Mouse (Mus musculus) heart, embryonic 13.5 days (tissue): ENCODE data around the gene Cd3eap. TPM values are rescaled to one million over a fixed set of nuclear protein-coding genes. Genes with fewer than 3 reads are reported as not detected.
A peak's percentile ranks its signal among the peaks of the same experiment; 100 is the strongest.

ENCODE experiments used
- ATAC-seq: fragments of 200-750 bp; cut with Nextera tagmentation; 2 replicates; pipeline ENCODE4 v1.8.0; 2017; ENCODE audit warnings: moderate TSS enrichment; ENCODE audit not compliant: insufficient number of reproducible peaks, low FRiP score, low TSS enrichment; ENCODE audit errors: extremely low read depth
- H3K27ac ChIP-seq: fragments of 300-500 bp; sonication (generic); replicated peaks from 2 replicates; pipeline ENCODE4 v1.5.1; 2015; ENCODE audit warnings: moderate library complexity, mild to moderate bottlenecking, inconsistent platforms
- H3K27me3 ChIP-seq: fragments of 300-500 bp; sonication (generic); replicated peaks from 2 replicates; pipeline ENCODE4 v1.6.1; 2015; ENCODE audit warnings: mild to moderate bottlenecking, inconsistent platforms
- H3K36me3 ChIP-seq: fragments of 300-500 bp; sonication (generic); 2 replicates; pipeline ENCODE4 v1.6.1; 2015; ENCODE audit warnings: mild to moderate bottlenecking, inconsistent platforms
- H3K4me1 ChIP-seq: fragments of 300-500 bp; sonication (generic); 2 replicates; pipeline ENCODE4 v1.6.1; 2015; ENCODE audit warnings: inconsistent platforms
- H3K4me2 ChIP-seq: fragments of 300-500 bp; sonication (generic); 2 replicates; pipeline ENCODE4 v1.6.1; 2015; ENCODE audit warnings: inconsistent platforms, mild to moderate bottlenecking, moderate library complexity
- H3K4me3 ChIP-seq: fragments of 300-500 bp; sonication (generic); 2 replicates; pipeline ENCODE4 v1.5.1; 2015; ENCODE audit warnings: moderate library complexity, mild to moderate bottlenecking, inconsistent platforms
- H3K9ac ChIP-seq: fragments of 300-500 bp; sonication (generic); 2 replicates; pipeline ENCODE4 v1.6.1; 2015; ENCODE audit warnings: inconsistent platforms, mild to moderate bottlenecking, moderate library complexity
- H3K9me3 ChIP-seq: fragments of 300-500 bp; sonication (generic); 2 replicates; pipeline ENCODE4 v1.6.1; 2016; ENCODE audit warnings: inconsistent platforms
- WGBS: fragments of 180-500 bp; shearing (Covaris S2); methylation state at CpG from one replicate; pipeline ENCODE4 v1.1.7; 2015; ENCODE audit warnings: mixed read lengths; 5-methylcytosine and 5-hydroxymethylcytosine counted together
- polyA plus RNA-seq: library from polyadenylated mRNA; unstranded; fragments of >200 nt; fragmentation: Nextera tagmentation; extraction: Ambion mirVana; gene quantifications from 2 replicates; pipeline ENCODE4 v1.2.1, GENCODE M21; 2015

Cd3eap gene
- polyA plus RNA-seq, 1 experiment from 2014 or later, result 17.4 TPM

DNA sequence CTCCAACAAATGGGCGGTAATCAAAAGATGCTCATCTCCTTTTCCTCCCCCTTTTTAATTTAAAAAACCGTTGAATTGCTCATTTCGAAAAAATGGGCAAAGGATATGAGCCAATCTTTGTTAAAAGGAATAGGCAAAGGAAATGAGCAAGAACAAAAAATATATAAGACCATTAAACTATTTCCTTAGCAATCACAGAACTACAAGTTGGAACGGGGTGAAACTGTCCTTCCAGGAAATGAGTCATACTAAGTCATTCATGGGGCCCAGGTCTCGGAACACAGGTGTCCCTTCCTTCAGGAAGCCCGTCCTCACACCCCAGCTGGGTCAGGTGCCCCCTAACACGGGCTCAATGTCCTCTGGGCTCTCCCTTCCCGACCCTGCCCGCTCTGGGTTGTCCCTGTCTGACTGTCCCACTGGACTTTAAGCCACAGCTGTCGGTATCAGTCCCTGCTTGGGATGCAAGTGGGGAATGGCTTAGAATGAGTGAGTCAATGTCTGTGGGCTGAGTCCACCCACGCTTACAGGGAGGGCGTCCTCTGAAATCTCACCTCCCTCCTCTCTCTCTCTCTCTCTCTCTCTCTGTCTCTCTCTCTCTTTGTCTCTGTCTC, 14.9 kb downstream of the Cd3eap start, which contains the start of gene Ercc1:
Gene Ercc1 (plus strand): TSS at position 542 of the 611 bp plus-strand sequence.
- ATAC-seq, result no peak
- peak within 1 kb of the TSS; percentile 85 for H3K9ac ChIP-seq
- H3K36me3 ChIP-seq, result peaks cover 26% of the 10 kb centered on the region
- H3K4me3 ChIP-seq, result peak within 1 kb of the TSS; percentile 75
- H3K9me3 ChIP-seq, result no peaks in the 10 kb centered on the region
- peak within 1 kb of the TSS; percentile 86 for H3K4me2 ChIP-seq
- H3K27ac ChIP-seq, result peak within 1 kb of the TSS; percentile 78
- peaks cover 5% of the 10 kb centered on the region; the same call in 1 of the 2 replicates for H3K27me3 ChIP-seq
- WGBS, result 26% methylated on average over 12 of the region's 12 CpGs
- peaks cover 52% of the 10 kb centered on the region for H3K4me1 ChIP-seq

DNA sequence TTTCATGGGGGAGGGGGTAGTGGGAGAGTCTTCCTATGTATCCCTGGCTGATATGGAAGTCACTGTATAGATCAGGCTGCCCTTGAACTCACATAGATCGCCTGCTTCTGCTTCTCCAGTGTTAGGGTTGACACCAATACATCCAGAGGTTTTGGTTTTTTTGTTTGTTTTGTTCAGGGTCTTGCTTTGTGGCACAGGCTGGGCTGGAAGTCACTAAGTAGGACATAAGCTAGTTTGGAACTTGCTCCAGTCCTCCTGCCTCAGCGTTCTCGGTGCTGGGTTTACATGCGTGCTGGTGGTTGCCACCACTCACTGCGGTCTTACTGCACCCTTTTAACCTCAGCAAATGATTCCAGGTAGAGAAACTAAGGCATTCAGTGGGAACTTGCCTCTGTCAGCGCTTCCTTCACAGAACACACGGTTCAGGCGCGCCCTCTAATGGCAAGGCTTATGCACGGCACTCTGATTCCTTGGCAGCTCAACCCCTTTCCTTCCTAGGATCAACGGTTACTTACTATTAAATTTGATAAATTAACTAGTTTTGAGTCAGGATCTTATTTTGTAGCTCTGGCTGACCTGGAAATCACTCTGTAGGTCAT, 16.0 kb downstream of the Cd3eap start:
- Histone ChIP-seq H3K4me3 (peak overlapping the region; percentile 58; the same call in 1 of the 2 replicates), H3K36me3 (peaks cover 16% of the 10 kb centered on the region), H3K9me3 (no peaks in the 10 kb centered on the region), H3K9ac (peak overlapping the region; percentile 34; the same call in 1 of the 2 replicates), H3K27me3 (peaks cover 5% of the 10 kb centered on the region; the same call in 1 of the 2 replicates), H3K27ac (no peak overlapping the region), H3K4me2 (peak overlapping the region; percentile 86), H3K4me1 (peaks cover 59% of the 10 kb centered on the region)
- no peak for ATAC-seq
- 1% methylated on average over 11 of the region's 11 CpGs for WGBS

- under 1% methylated on average over 27 of the region's 27 CpGs for WGBS
- ATAC-seq, result no peak
These were observed 16.7 kb downstream of the Cd3eap start for GRCm38 (mm10) chr7:19342481-19343027.

DNA sequence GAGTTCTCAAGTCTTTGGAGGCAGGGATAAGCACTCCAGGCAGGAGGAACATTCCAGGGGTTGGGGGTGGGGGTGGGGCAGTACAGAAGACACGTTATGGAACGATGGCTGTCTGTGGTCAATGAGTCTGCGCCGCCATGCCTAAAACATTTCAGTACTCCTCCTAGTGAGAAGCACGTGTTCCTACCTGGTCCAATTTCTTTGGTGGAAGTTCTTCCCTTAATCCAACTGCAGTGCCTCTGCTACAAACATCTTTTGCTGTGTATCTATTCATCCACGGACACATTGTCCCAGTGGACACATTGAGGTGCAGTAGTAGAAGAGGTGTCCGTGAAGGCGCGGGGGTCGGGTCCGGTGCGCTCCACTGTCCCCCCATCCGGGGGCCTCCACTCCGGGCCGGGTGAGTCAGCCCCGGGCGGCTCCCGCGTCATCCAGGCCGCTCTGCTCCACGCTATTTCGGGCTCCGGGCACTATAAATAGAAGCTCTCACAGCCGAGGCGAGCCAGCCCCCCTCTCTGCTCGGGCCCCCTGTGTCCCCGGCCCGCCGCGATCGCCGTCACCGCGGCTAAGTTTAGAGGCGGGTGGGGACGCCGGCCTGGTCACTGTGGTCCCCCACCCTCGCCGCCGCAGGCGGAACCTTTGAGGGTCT, 17.4 kb downstream of the Cd3eap start:
- Histone ChIP-seq H3K4me2 (peak overlapping the region; percentile 86), H3K9me3 (no peaks in the 10 kb centered on the region), H3K4me3 (peak overlapping the region; percentile 58), H3K36me3 (peaks cover 3% of the 10 kb centered on the region; the same call in 1 of the 2 replicates), H3K27ac (peak overlapping the region; percentile 98), H3K27me3 (peaks cover 5% of the 10 kb centered on the region; the same call in 1 of the 2 replicates), H3K4me1 (peaks cover 74% of the 10 kb centered on the region), H3K9ac (peak overlapping the region; percentile 79)
- peak; percentile 31 for ATAC-seq
- under 1% methylated on average over 41 of the region's 41 CpGs for WGBS

More at GRCm38 (mm10) chr7:19342481-19343027, 16.7 kb downstream of the Cd3eap start:
- Histone ChIP-seq H3K9me3 (no peaks in the 10 kb centered on the region), H3K4me2 (peak overlapping the region; percentile 86), H3K36me3 (peaks cover 8% of the 10 kb centered on the region), H3K4me3 (peak overlapping the region; percentile 58), H3K9ac (peak overlapping the region; percentile 79), H3K27ac (peak overlapping the region; percentile 98), H3K27me3 (peaks cover 5% of the 10 kb centered on the region; the same call in 1 of the 2 replicates), H3K4me1 (peaks cover 67% of the 10 kb centered on the region)

- no peaks in the 10 kb centered on the region for H3K36me3 ChIP-seq
- peak overlapping the region; percentile 58 for H3K4me3 ChIP-seq
- no peaks in the 10 kb centered on the region for H3K9me3 ChIP-seq
- peaks cover 5% of the 10 kb centered on the region; the same call in 1 of the 2 replicates for H3K27me3 ChIP-seq
- ATAC-seq, result no peak
- H3K27ac ChIP-seq, result peak overlapping the region; percentile 98
- H3K9ac ChIP-seq, result peak overlapping the region; percentile 79
- peaks cover 76% of the 10 kb centered on the region for H3K4me1 ChIP-seq
- peak overlapping the region; percentile 86 for H3K4me2 ChIP-seq
- WGBS, result 15% methylated on average over 10 of the region's 10 CpGs
These were observed 18.0 kb downstream of the Cd3eap start for GRCm38 (mm10) chr7:19341250-19341649.

DNA sequence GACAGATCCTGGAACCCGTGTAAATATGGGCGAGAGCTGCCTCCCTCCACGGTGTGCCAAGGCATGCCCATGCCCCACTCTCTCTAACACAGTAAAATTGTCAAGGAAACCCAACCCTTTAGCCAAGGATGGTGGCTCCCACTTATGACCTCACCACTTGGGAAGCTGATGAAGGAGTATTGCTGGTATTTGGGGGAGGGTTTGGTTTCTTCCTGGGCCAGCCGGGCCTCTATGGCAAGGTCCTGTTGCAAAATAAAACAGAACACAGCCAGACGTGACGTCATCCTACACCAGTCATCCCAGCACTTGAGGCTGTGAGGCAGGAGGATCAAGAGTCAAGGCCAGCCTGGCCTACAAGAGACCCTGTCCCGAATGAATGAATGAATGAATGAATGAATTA, 20.7 kb downstream of the Cd3eap start:
- Histone ChIP-seq H3K9ac (0 out of 2 replicates have a peak overlapping the region, but pooled peaks have one; percentile 28), H3K9me3 (no peaks in the 10 kb centered on the region), H3K27me3 (peaks cover 5% of the 10 kb centered on the region; the same call in 1 of the 2 replicates), H3K36me3 (no peaks in the 10 kb centered on the region), H3K4me1 (peaks cover 76% of the 10 kb centered on the region), H3K27ac (peak overlapping the region; percentile 40), H3K4me3 (no peak overlapping the region), H3K4me2 (no peak overlapping the region)
- ATAC-seq, result no peak
- WGBS, result 55% methylated on average over 7 of the region's 7 CpGs

- ATAC-seq, result no peak
- Histone ChIP-seq H3K27ac (peak overlapping the region; percentile 40), H3K4me1 (peaks cover 72% of the 10 kb centered on the region)
These were observed 21.2 kb downstream of the Cd3eap start for GRCm38 (mm10) chr7:19338060-19338459.

GRCm38 (mm10) chr7:19337122-19337521, 22.2 kb downstream of the Cd3eap start:
- no peaks in the 10 kb centered on the region for H3K9me3 ChIP-seq
- H3K36me3 ChIP-seq, result no peaks in the 10 kb centered on the region
- peaks cover 5% of the 10 kb centered on the region; the same call in 1 of the 2 replicates for H3K27me3 ChIP-seq
- H3K27ac ChIP-seq, result peak overlapping the region; percentile 10; the same call in 1 of the 2 replicates
- no peak overlapping the region for H3K4me3 ChIP-seq
- H3K4me1 ChIP-seq, result peaks cover 68% of the 10 kb centered on the region
- ATAC-seq, result no peak
- no peak overlapping the region for H3K4me2 ChIP-seq
- 53% methylated on average over 10 of the region's 10 CpGs for WGBS
- H3K9ac ChIP-seq, result peak overlapping the region; percentile 5

More at GRCm38 (mm10) chr7:19338060-19338459, 21.2 kb downstream of the Cd3eap start:
- 44% methylated on average over 2 of the region's 2 CpGs for WGBS
- Histone ChIP-seq H3K4me2 (no peak overlapping the region), H3K9ac (no peak overlapping the region), H3K27me3 (peaks cover 5% of the 10 kb centered on the region; the same call in 1 of the 2 replicates), H3K4me3 (no peak overlapping the region), H3K9me3 (no peaks in the 10 kb centered on the region), H3K36me3 (no peaks in the 10 kb centered on the region)

DNA sequence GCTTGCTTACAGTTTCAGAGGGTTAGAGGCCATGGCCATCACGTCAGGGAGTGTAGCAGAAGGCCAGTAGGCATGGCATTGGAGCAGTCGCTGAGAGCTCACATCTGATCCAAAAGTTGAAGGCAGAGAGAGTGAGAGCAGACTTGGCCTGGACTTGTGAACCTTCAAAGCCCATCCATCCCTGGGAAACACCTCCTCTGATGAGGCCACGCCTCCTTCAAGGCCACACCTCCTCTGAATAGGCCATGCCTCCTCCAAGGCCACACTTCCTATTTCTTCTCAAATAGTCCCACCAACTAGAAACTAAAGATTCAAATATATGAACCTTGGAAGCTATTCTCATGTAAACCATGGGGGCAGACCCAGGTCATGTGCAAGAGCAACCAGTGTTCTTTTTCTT, 23.7 kb downstream of the Cd3eap start:
- H3K9ac ChIP-seq, result 0 out of 2 replicates have a peak overlapping the region, but pooled peaks have one; percentile 5
- WGBS, result 49% methylated on average over 3 of the region's 3 CpGs
- peak overlapping the region; percentile 20; the same call in 1 of the 2 replicates for H3K27ac ChIP-seq
- no peak overlapping the region for H3K4me3 ChIP-seq
- H3K4me1 ChIP-seq, result peaks cover 62% of the 10 kb centered on the region
- no peaks in the 10 kb centered on the region for H3K36me3 ChIP-seq
- H3K9me3 ChIP-seq, result no peaks in the 10 kb centered on the region
- no peak overlapping the region; the same call in 1 of the 2 replicates for H3K4me2 ChIP-seq
- H3K27me3 ChIP-seq, result no peaks in the 10 kb centered on the region
- no peak for ATAC-seq

DNA sequence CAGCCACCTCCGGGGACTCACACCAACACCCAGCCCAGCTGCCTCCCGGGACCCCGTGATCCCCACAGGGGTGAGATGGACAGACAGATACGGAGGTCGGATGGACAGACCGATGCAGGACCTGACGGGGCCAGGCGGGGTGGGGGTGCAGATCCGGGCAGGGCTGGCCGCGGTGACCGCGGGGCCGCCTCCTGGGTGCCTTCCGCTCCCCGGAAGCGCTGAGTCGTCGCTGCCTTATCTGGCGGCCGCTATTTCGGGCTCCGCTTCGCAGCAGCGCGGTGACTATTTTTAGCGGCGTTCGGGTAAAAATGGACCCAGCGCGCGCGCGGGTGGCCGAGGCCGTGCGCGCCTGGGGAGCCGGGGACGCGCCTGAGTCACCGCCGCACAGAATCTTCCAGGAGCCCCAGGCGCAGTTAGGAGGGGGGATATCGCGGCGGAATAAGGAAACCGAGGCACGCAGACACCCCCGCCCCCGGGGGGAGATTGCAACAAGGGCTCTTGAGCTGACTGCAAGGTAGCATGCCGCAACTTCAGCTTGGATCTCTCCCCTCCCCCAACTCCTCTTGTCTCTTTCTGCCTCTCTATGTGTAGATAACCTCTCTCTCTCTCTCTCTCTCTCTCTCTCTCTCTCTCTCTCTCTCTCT, 26.5 kb downstream of the Cd3eap start:
- no peaks in the 10 kb centered on the region for H3K27me3 ChIP-seq
- H3K9me3 ChIP-seq, result no peaks in the 10 kb centered on the region
- H3K4me2 ChIP-seq, result peak overlapping the region; percentile 77
- ATAC-seq, result peak; percentile 69
- H3K27ac ChIP-seq, result peak overlapping the region; percentile 85
- peaks cover 61% of the 10 kb centered on the region for H3K4me1 ChIP-seq
- whole genome bisulfite sequencing, result under 1% methylated on average over 51 of the region's 52 CpGs
- peak overlapping the region; percentile 69 for H3K4me3 ChIP-seq
- H3K9ac ChIP-seq, result peak overlapping the region; percentile 91
- H3K36me3 ChIP-seq, result no peaks in the 10 kb centered on the region
